Mouse (Mus musculus) kidney, postnatal 0 days (tissue): ENCODE results near the gene Ndrg3. TPM values are rescaled to one million over a fixed set of nuclear protein-coding genes. Genes with fewer than 3 reads are reported as not detected.

Source experiments
- ATAC-seq: fragments of 200-750 bp; cut with Nextera tagmentation; replicated peaks from 2 replicates; pipeline ENCODE4 v1.8.0; 2017; ENCODE audit warnings: low read depth, moderate number of reproducible peaks, moderate TSS enrichment, moderate library complexity; ENCODE audit not compliant: low FRiP score
- DNase-seq: peaks from one replicate; pipeline ENCODE4 v3.0.0-alpha.2; 2016; ENCODE audit warnings: low spot score
- H3K27ac ChIP-seq: fragments of 300-500 bp; sonication (generic); 2 replicates; pipeline ENCODE4 v1.5.1; 2014; ENCODE audit warnings: mild to moderate bottlenecking
- H3K27me3 ChIP-seq: fragments of 300-500 bp; sonication (generic); 2 replicates; pipeline ENCODE4 v1.6.1; 2014; ENCODE audit warnings: low read length, mixed read lengths; ENCODE audit not compliant: insufficient read depth
- H3K36me3 ChIP-seq: fragments of 300-500 bp; sonication (generic); 2 replicates; pipeline ENCODE4 v1.6.1; 2014; ENCODE audit warnings: low read length, mixed read lengths; ENCODE audit not compliant: insufficient read depth
- H3K4me1 ChIP-seq: fragments of 300-500 bp; sonication (generic); replicated peaks from 2 replicates; pipeline ENCODE4 v1.6.1; 2014; ENCODE audit warnings: antibody characterized with exemption, low read length, mixed read lengths; ENCODE audit not compliant: insufficient read depth
- H3K4me2 ChIP-seq: fragments of 300-500 bp; sonication (generic); 2 replicates; pipeline ENCODE4 v1.6.1; 2014; ENCODE audit warnings: mild to moderate bottlenecking, low read length, moderate library complexity, mixed read lengths
- H3K4me3 ChIP-seq: fragments of 300-500 bp; sonication (generic); replicated peaks from 2 replicates; pipeline ENCODE4 v1.5.1; 2014; ENCODE audit warnings: low read depth, low read length
- H3K9ac ChIP-seq: fragments of 300-500 bp; sonication (generic); 2 replicates; pipeline ENCODE4 v1.6.1; 2014; ENCODE audit warnings: low read depth, low read length
- H3K9me3 ChIP-seq: fragments of 300-500 bp; sonication (generic); replicated peaks from 2 replicates; pipeline ENCODE4 v1.6.1; 2016; ENCODE audit warnings: low read length, inconsistent platforms, mixed read lengths
- CTCF ChIP-seq: IDR thresholded peaks from 2 replicates; pipeline ENCODE4 v1.5.1; 2016; ENCODE audit warnings: antibody characterized with exemption, low read depth, mild to moderate bottlenecking, moderate library complexity
- WGBS: fragments of 180-500 bp; shearing (Covaris S2); extraction: QIAGEN DNeasy Blood & Tissue Kit; methylation state at CpG from one replicate; pipeline ENCODE4 v1.1.7; 2014; 5-methylcytosine and 5-hydroxymethylcytosine counted together
- polyA plus RNA-seq: library from polyadenylated mRNA; unstranded; fragments of >200 nt; fragmentation: Nextera tagmentation; extraction: Ambion mirVana; gene quantifications from 2 replicates; pipeline ENCODE4 v1.2.1, GENCODE M21; 2015

Ndrg3 gene
- polyA plus RNA-seq, 1 experiment from 2014 or later, result 45.8 TPM

GRCm38 (mm10) chr2:156970253-156970652 lies 21.6 kb downstream of the Ndrg3 start:
- Histone ChIP-seq H3K9me3 (no peaks in the 10 kb centered on the region), H3K4me3 (no peak overlapping the region), H3K9ac (no peak overlapping the region), H3K36me3 (no peaks in the 10 kb centered on the region), H3K27ac (no peak overlapping the region), H3K4me2 (no peak overlapping the region), H3K4me1 (0 out of 2 replicates have a peak, but pooled peaks cover 3% of the 10 kb centered on the region), H3K27me3 (no peaks in the 10 kb centered on the region)
- 64% methylated on average over 7 of the region's 7 CpGs for WGBS
- peak; percentile 61 for DNase-seq
- no peak for ATAC-seq
- TF ChIP-seq CTCF, result no peak

GRCm38 (mm10) chr2:156968501-156968900 lies 23.4 kb downstream of the Ndrg3 start:
- Histone ChIP-seq H3K4me3 (no peak overlapping the region), H3K9me3 (no peaks in the 10 kb centered on the region), H3K4me1 (no peaks in the 10 kb centered on the region), H3K27ac (no peak overlapping the region), H3K9ac (no peak overlapping the region), H3K27me3 (no peaks in the 10 kb centered on the region), H3K36me3 (no peaks in the 10 kb centered on the region), H3K4me2 (no peak overlapping the region)
- DNase-seq, result no peak
- no peak for ATAC-seq
- WGBS, result 85% methylated on average over 4 of the region's 4 CpGs
- TF ChIP-seq CTCF, result no peak

- no peaks in the 10 kb centered on the region for H3K27me3 ChIP-seq
- H3K4me3 ChIP-seq, result no peak overlapping the region
- H3K4me1 ChIP-seq, result no peaks in the 10 kb centered on the region
- no peaks in the 10 kb centered on the region for H3K36me3 ChIP-seq
- no peak overlapping the region for H3K9ac ChIP-seq
- H3K9me3 ChIP-seq, result no peaks in the 10 kb centered on the region
- DNase-seq (peak; percentile 53), ATAC-seq (no peak)
- H3K27ac ChIP-seq, result no peak overlapping the region
- TF ChIP-seq CTCF, result no peak
- no peak overlapping the region for H3K4me2 ChIP-seq
- 71% methylated on average over 6 of the region's 6 CpGs for WGBS
These were observed 24.5 kb downstream of the Ndrg3 start for GRCm38 (mm10) chr2:156967388-156967787.

- DNase-seq, result no peak
These were observed 28.0 kb downstream of the Ndrg3 start for GRCm38 (mm10) chr2:156963891-156964290.

GRCm38 (mm10) chr2:156958496-156959252 lies 33.2 kb downstream of the Ndrg3 start:
- H3K4me1 ChIP-seq, result no peaks in the 10 kb centered on the region
- no peak for ATAC-seq
- H3K4me2 ChIP-seq, result no peak overlapping the region
- no peaks in the 10 kb centered on the region for H3K36me3 ChIP-seq
- DNase-seq, result no peak
- no peaks in the 10 kb centered on the region for H3K27me3 ChIP-seq
- TF ChIP-seq CTCF, result no peak
- WGBS, result 82% methylated on average over 9 of the region's 9 CpGs
- no peaks in the 10 kb centered on the region for H3K9me3 ChIP-seq
- H3K4me3 ChIP-seq, result no peak overlapping the region
- H3K27ac ChIP-seq, result no peak overlapping the region
- H3K9ac ChIP-seq, result no peak overlapping the region

More at GRCm38 (mm10) chr2:156963891-156964290, 28.0 kb downstream of the Ndrg3 start:
- Histone ChIP-seq H3K4me1 (no peaks in the 10 kb centered on the region), H3K27ac (no peak overlapping the region), H3K27me3 (no peaks in the 10 kb centered on the region), H3K36me3 (no peaks in the 10 kb centered on the region), H3K4me3 (no peak overlapping the region), H3K9me3 (no peaks in the 10 kb centered on the region), H3K9ac (no peak overlapping the region), H3K4me2 (no peak overlapping the region)
- TF ChIP-seq CTCF, result no peak
- WGBS, result 88% methylated on average over 7 of the region's 7 CpGs
- ATAC-seq, result no peak

- ATAC-seq, result no peak
- Histone ChIP-seq H3K4me1 (no peaks in the 10 kb centered on the region), H3K4me2 (no peak overlapping the region), H3K9me3 (no peaks in the 10 kb centered on the region), H3K4me3 (no peak overlapping the region), H3K36me3 (no peaks in the 10 kb centered on the region), H3K9ac (no peak overlapping the region), H3K27me3 (no peaks in the 10 kb centered on the region), H3K27ac (no peak overlapping the region)
- no peak for TF ChIP-seq CTCF
- DNase-seq, result no peak
- WGBS, result 80% methylated on average over 2 of the region's 2 CpGs
These were observed 34.8 kb downstream of the Ndrg3 start for GRCm38 (mm10) chr2:156957035-156957434.

GRCm38 (mm10) chr2:156956306-156956705 lies 35.5 kb downstream of the Ndrg3 start:
- Histone ChIP-seq H3K4me1 (no peaks in the 10 kb centered on the region), H3K27ac (no peak overlapping the region), H3K27me3 (no peaks in the 10 kb centered on the region), H3K9me3 (no peaks in the 10 kb centered on the region), H3K36me3 (no peaks in the 10 kb centered on the region), H3K4me3 (no peak overlapping the region), H3K4me2 (no peak overlapping the region), H3K9ac (no peak overlapping the region)
- no peak for TF ChIP-seq CTCF
- no peak for ATAC-seq
- DNase-seq, result no peak
- 59% methylated on average over 7 of the region's 7 CpGs for WGBS
